Mouse (Mus musculus): ENCODE measurements around the gene Abl1. TPM values are rescaled to one million over a fixed set of nuclear protein-coding genes. Genes with fewer than 3 reads are reported as not detected.

Abl1 gene
- total and polyA plus RNA-seq, 3 experiments = 9.8 to 22.4 (median 15.2) TPM

DNA sequence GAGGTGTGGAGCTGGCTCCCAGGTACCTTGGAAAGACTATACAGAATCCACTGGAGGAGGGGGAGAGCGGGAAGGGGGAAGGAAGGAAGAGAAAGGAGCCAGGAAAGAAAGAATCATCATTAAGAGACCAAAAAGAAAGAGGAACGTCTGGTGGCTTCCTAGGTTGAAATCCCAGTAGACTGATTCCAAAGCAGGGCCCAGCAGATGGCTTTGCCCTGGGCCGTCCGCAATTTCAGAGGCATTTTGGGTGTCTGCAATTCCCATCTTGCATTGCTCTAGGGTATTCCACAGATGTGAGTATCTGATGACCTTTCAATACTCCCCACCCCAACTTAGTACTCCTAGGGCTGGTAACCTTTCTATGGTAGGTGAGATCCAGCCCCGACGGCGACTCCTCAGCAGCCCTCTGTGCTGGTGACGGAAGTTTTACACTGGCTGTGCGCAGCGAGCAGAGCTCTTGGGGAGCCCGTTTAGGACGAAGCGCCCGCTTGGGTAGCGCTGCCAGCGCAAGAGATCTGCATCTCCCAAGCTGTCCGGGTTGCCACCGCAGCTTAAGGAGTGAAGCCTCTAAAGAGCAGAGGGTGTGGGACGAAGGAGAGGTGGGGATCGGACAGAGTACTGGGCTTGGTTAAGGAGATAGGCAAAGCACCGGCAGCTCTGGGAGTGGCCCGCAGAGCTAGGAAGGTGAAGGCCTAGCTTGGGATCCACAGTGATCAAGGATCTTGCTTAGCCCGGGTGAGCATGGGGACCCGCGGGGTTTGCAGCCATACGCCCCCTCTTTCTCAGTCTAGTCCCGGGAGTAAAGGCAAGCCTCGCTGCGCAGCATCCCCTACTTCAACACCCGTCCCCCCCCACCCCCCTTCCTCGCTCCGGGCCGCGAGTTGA, 49.4 kb upstream of the Abl1 start:
- Histone ChIP-seq H3K4me1 (ENCODE audit: control insufficient read depth in 1 of 2, insufficient read depth in 2 of 2) (no peaks in the 10 kb centered on the region), H3K27me3 (replicated peaks) (peaks cover 15% of the 10 kb centered on the region), H3K4me2 (ENCODE audit: insufficient read depth, low read depth, poor library complexity, severe bottlenecking) (no peak overlapping the region), H3K36me3 (replicated peaks in 1 of 2; ENCODE audit: control insufficient read depth in 1 of 2, insufficient read depth in 1 of 2, low read length in 1 of 2) (no peaks in the 10 kb centered on the region), H3K4me3 (replicated peaks in 1 of 3; ENCODE audit: low read depth in 2 of 3, low read length in 2 of 3, poor library complexity in 1 of 3) (no peak overlapping the region), H3K9ac (ENCODE audit: insufficient read depth, low read depth) (no peak overlapping the region), H3K27ac (ENCODE audit: insufficient read depth, low read depth) (no peak overlapping the region), H3K9me3 (replicated peaks; ENCODE audit: low read length) (peaks cover 54% of the 10 kb centered on the region), H3K79me2 (replicated peaks; ENCODE audit: control insufficient read depth, extremely low read depth, insufficient read depth, poor library complexity, severe bottlenecking) (no peaks in the 10 kb centered on the region)
- dilution Hi-C loops (cut with MboI; ENCODE audit: extremely low pct_ligation_motif_present, extremely low pct_unique_long_range_greater_than_20kb, low sequenced_read_pairs) (no loop called here), in situ Hi-C loops (cut with MboI; ENCODE audit: low pct_ligation_motif_present, low pct_unique_long_range_greater_than_20kb, low sequenced_read_pairs) (no loop called here)
- no peak for DNase-seq (ENCODE audit: extremely low read depth)
- no peak for TF ChIP-seq ZC3H11A (IDR thresholded peaks at IDR 0.05; ENCODE audit: low read depth, low read length)
- TF ChIP-seq RAD21 (IDR thresholded peaks at IDR 0.05; ENCODE audit: low read depth, low read length) = no peak
- no peak for TF ChIP-seq MAX (IDR thresholded peaks at IDR 0.05; ENCODE audit: low read length)
- no peak for TF ChIP-seq GABPA (IDR thresholded peaks at IDR 0.05; ENCODE audit: insufficient replicate concordance, low read depth, low read length)
- no peak for TF ChIP-seq JUN (IDR thresholded peaks at IDR 0.05; ENCODE audit: insufficient read depth, low read depth, low read length)
- no peak for TF ChIP-seq MYC (IDR thresholded peaks at IDR 0.05; ENCODE audit: low read depth, low read length)
- no peak for TF ChIP-seq ZNF384 (IDR thresholded peaks at IDR 0.05; ENCODE audit: low read depth, low read length)
- TF ChIP-seq MXI1 (IDR thresholded peaks at IDR 0.05; ENCODE audit: low read depth, low read length) = no peak
- no peak for TF ChIP-seq CTCF (conservative IDR thresholded peaks at IDR 0.05 in 1 of 2, IDR thresholded peaks at IDR 0.05 in 1 of 2; ENCODE audit: low read depth in 2 of 2, low read length in 2 of 2)
- TF ChIP-seq ZMIZ1 (IDR thresholded peaks at IDR 0.05; ENCODE audit: low read depth, low read length) = no peak
- TF ChIP-seq SMC3 (IDR thresholded peaks at IDR 0.05; ENCODE audit: low read depth, low read length) = no peak
- TF ChIP-seq BHLHE40 (IDR thresholded peaks at IDR 0.05; ENCODE audit: low read depth, low read length) = no peak
- TF ChIP-seq USF2 (conservative IDR thresholded peaks at IDR 0.05; ENCODE audit: low read depth, low read length) = no peak
- no peak for TF ChIP-seq UBTF (IDR thresholded peaks at IDR 0.05; ENCODE audit: low read depth, low read length)
- no peak for TF ChIP-seq MAZ (IDR thresholded peaks at IDR 0.05; ENCODE audit: low read depth, low read length)

DNA sequence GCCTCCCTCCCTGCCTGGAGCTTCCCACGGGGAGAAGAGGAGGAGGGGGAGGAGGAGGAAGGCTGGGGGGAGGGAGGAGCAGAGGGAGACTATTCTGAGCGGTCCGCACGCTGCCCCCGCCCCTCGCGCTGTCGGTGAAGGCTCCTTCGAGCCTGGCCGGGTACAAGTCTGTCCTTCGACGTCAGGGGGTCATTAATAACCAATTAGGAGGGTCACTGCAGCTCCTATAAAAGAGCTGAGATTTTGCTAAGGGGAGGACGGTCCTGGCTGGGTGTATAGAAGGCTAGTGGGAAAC, 48.8 kb upstream of the Abl1 start:
- no peaks in the 10 kb centered on the region for H3K36me3 ChIP-seq (replicated peaks in 1 of 2; ENCODE audit: control insufficient read depth in 1 of 2, insufficient read depth in 1 of 2, low read length in 1 of 2)
- no peaks in the 10 kb centered on the region for H3K4me1 ChIP-seq (ENCODE audit: control insufficient read depth in 1 of 2, insufficient read depth in 2 of 2)
- no peak overlapping the region for H3K27ac ChIP-seq (ENCODE audit: insufficient read depth, low read depth)
- H3K9ac ChIP-seq (ENCODE audit: insufficient read depth, low read depth) = no peak overlapping the region
- H3K79me2 ChIP-seq (replicated peaks; ENCODE audit: control insufficient read depth, extremely low read depth, insufficient read depth, poor library complexity, severe bottlenecking) = no peaks in the 10 kb centered on the region
- in situ Hi-C loops (cut with MboI; ENCODE audit: low pct_ligation_motif_present, low pct_unique_long_range_greater_than_20kb, low sequenced_read_pairs) = no loop called here
- peaks cover 16% of the 10 kb centered on the region for H3K27me3 ChIP-seq (replicated peaks)
- no peak overlapping the region for H3K4me2 ChIP-seq (ENCODE audit: insufficient read depth, low read depth, poor library complexity, severe bottlenecking)
- no peak for DNase-seq (ENCODE audit: extremely low read depth)
- peaks cover 54% of the 10 kb centered on the region for H3K9me3 ChIP-seq (replicated peaks; ENCODE audit: low read length)
- TF ChIP-seq PAX5 (IDR thresholded peaks at IDR 0.05; ENCODE audit: low read length) (no peak), ZNF384 (IDR thresholded peaks at IDR 0.05; ENCODE audit: low read depth, low read length) (no peak), JUN (IDR thresholded peaks at IDR 0.05; ENCODE audit: insufficient read depth, low read depth, low read length) (no peak), ZMIZ1 (IDR thresholded peaks at IDR 0.05; ENCODE audit: low read depth, low read length) (no peak), CHD1 (IDR thresholded peaks at IDR 0.05; ENCODE audit: low read depth, low read length) (no peak), EP300 (IDR thresholded peaks at IDR 0.05; ENCODE audit: low read length) (no peak)
- dilution Hi-C loops (cut with MboI; ENCODE audit: extremely low pct_ligation_motif_present, extremely low pct_unique_long_range_greater_than_20kb, low sequenced_read_pairs) = no loop called here
- H3K4me3 ChIP-seq (replicated peaks in 1 of 3; ENCODE audit: low read depth in 2 of 3, low read length in 2 of 3, poor library complexity in 1 of 3) = no peak overlapping the region

All from CH12.LX (cell line).